Mouse (Mus musculus) heart, embryonic 16.5 days (tissue): ENCODE measurements around the gene Cpt1b. TPM values are rescaled to one million over a fixed set of nuclear protein-coding genes. Genes with fewer than 3 reads are reported as not detected.
A peak's percentile ranks its signal among the peaks of the same experiment; 100 is the strongest.

Experiments
- ATAC-seq: fragments of 200-750 bp; cut with Nextera tagmentation; replicated peaks from 2 replicates; pipeline ENCODE4 v1.8.0; 2017; ENCODE audit warnings: moderate number of reproducible peaks; ENCODE audit not compliant: insufficient read depth, low FRiP score; ENCODE audit errors: extremely low read depth
- H3K27ac ChIP-seq: fragments of 300-500 bp; sonication (generic); 2 replicates; pipeline ENCODE4 v1.5.1; 2014; ENCODE audit warnings: mild to moderate bottlenecking, low read length, control low read depth, moderate library complexity
- H3K27me3 ChIP-seq: fragments of 300-500 bp; sonication (generic); 2 replicates; pipeline ENCODE4 v1.6.1; 2014; ENCODE audit warnings: low read length, mixed read lengths; ENCODE audit not compliant: control insufficient read depth, insufficient read depth
- H3K36me3 ChIP-seq: fragments of 300-500 bp; sonication (generic); 2 replicates; pipeline ENCODE4 v1.6.1; 2014; ENCODE audit not compliant: control insufficient read depth, insufficient read depth
- H3K4me1 ChIP-seq: fragments of 300-500 bp; sonication (generic); 2 replicates; pipeline ENCODE4 v1.6.1; 2014; ENCODE audit warnings: low read length, mixed read lengths; ENCODE audit not compliant: control insufficient read depth, insufficient read depth
- H3K4me2 ChIP-seq: fragments of 300-500 bp; sonication (generic); 2 replicates; pipeline ENCODE4 v1.6.1; 2014; ENCODE audit warnings: low read depth, mild to moderate bottlenecking, control low read depth, low read length
- H3K4me3 ChIP-seq: fragments of 300-500 bp; sonication (generic); 2 replicates; pipeline ENCODE4 v1.5.1; 2014; ENCODE audit warnings: mild to moderate bottlenecking, control low read depth, low read length
- H3K9ac ChIP-seq: fragments of 300-500 bp; sonication (generic); 2 replicates; pipeline ENCODE4 v1.6.1; 2014; ENCODE audit warnings: low read length, control low read depth
- H3K9me3 ChIP-seq: fragments of 300-500 bp; sonication (generic); replicated peaks from 2 replicates; pipeline ENCODE4 v1.6.1; 2016; ENCODE audit warnings: low read length; ENCODE audit not compliant: control insufficient read depth
- WGBS: fragments of 180-500 bp; shearing (Covaris S2); extraction: QIAGEN DNeasy Blood & Tissue Kit; methylation state at CpG from one replicate; pipeline ENCODE4 v1.1.7; 2014; 5-methylcytosine and 5-hydroxymethylcytosine counted together
- polyA plus RNA-seq: library from polyadenylated mRNA; unstranded; fragments of >200 nt; fragmentation: Nextera tagmentation; extraction: Ambion mirVana; gene quantifications from 2 replicates; pipeline ENCODE4 v1.2.1, GENCODE M21; 2015

Gene Cpt1b
- polyA plus RNA-seq, 1 experiment from 2014 or later, result 241 TPM

- no peaks in the 10 kb centered on the region for H3K4me1 ChIP-seq
- no peak overlapping the region for H3K4me2 ChIP-seq
- H3K27me3 ChIP-seq, result no peaks in the 10 kb centered on the region
- WGBS, result 83% methylated on average over 1 of the region's 1 CpGs
- peaks cover 3% of the 10 kb centered on the region for H3K9me3 ChIP-seq
- no peak overlapping the region for H3K27ac ChIP-seq
- H3K36me3 ChIP-seq, result no peaks in the 10 kb centered on the region
- H3K4me3 ChIP-seq, result no peak overlapping the region
- H3K9ac ChIP-seq, result no peak overlapping the region
- ATAC-seq, result no peak
Observed at GRCm38 (mm10) chr15:89402471-89402870, 23.2 kb downstream of the Cpt1b start.

DNA sequence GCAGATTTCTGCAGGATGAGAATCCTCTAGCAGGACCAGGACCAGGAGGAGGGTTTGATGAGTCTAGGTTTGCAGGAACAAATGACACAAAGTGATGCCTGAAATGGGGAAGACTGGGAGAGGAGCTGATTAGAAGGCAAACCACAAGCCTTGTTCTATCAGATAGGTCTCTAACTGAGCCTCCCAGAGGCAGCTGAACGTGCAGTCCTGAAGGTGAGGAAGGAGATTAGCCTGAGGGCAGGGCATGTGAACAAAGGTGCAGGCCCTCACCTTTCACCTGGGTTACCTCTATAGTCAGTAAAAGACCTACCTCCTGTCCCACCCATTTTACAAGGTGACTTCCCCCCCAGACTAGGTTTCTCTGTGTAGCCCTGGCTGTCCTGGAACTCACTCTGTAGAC lies 25.9 kb downstream of the Cpt1b start:
- Histone ChIP-seq H3K27ac (no peak overlapping the region), H3K27me3 (no peaks in the 10 kb centered on the region), H3K36me3 (no peaks in the 10 kb centered on the region), H3K4me2 (no peak overlapping the region), H3K4me3 (no peak overlapping the region), H3K4me1 (no peaks in the 10 kb centered on the region), H3K9ac (no peak overlapping the region), H3K9me3 (no peaks in the 10 kb centered on the region)
- ATAC-seq, result no peak
- 47% methylated on average over 1 of the region's 1 CpGs for WGBS

GRCm38 (mm10) chr15:89398146-89398545 lies 27.5 kb downstream of the Cpt1b start:
- 79% methylated on average over 2 of the region's 2 CpGs for WGBS
- Histone ChIP-seq H3K27me3 (no peaks in the 10 kb centered on the region), H3K9ac (no peak overlapping the region), H3K4me3 (no peak overlapping the region), H3K36me3 (no peaks in the 10 kb centered on the region), H3K4me1 (no peaks in the 10 kb centered on the region), H3K9me3 (no peaks in the 10 kb centered on the region), H3K4me2 (no peak overlapping the region), H3K27ac (no peak overlapping the region)
- ATAC-seq, result no peak

DNA sequence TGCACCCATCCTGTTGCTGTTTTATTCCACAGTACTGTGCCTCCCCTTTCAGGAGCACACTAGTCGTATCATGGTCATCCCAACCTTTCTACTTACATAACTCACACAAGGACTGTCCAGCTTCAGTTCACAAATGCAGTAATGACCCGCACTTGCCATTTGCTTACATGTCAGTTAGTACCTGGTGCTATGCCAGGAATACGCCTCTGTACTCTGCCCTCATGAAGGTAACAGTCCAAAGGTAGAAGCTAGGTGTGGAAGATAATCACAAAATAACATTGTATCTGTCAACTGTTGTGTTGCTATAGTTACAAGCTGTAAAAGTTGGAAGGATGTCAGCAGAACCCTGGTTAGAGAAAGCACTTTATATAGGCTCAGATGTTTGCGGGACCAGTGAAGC lies 28.8 kb downstream of the Cpt1b start:
- Histone ChIP-seq H3K9ac (no peak overlapping the region), H3K4me1 (no peaks in the 10 kb centered on the region), H3K4me3 (no peak overlapping the region), H3K36me3 (no peaks in the 10 kb centered on the region), H3K27ac (no peak overlapping the region), H3K27me3 (no peaks in the 10 kb centered on the region), H3K9me3 (no peaks in the 10 kb centered on the region), H3K4me2 (no peak overlapping the region)
- WGBS, result 81% methylated on average over 4 of the region's 4 CpGs
- no peak for ATAC-seq

- H3K9ac ChIP-seq, result no peak overlapping the region
- no peaks in the 10 kb centered on the region for H3K9me3 ChIP-seq
- H3K4me1 ChIP-seq, result no peaks in the 10 kb centered on the region
- no peaks in the 10 kb centered on the region for H3K36me3 ChIP-seq
- H3K27me3 ChIP-seq, result peaks cover 5% of the 10 kb centered on the region; the same call in 1 of the 2 replicates
- no peak for ATAC-seq
- no peak overlapping the region for H3K27ac ChIP-seq
- H3K4me3 ChIP-seq, result no peak overlapping the region
- H3K4me2 ChIP-seq, result no peak overlapping the region
- 87% methylated on average over 10 of the region's 10 CpGs for WGBS
Observed at GRCm38 (mm10) chr15:89390081-89390480, 35.6 kb downstream of the Cpt1b start.

- no peak; the same call in 1 of the 2 replicates for ATAC-seq
- H3K27me3 ChIP-seq, result peaks cover 5% of the 10 kb centered on the region; the same call in 1 of the 2 replicates
- H3K9me3 ChIP-seq, result no peaks in the 10 kb centered on the region
- no peak overlapping the region for H3K4me2 ChIP-seq
- H3K36me3 ChIP-seq, result no peaks in the 10 kb centered on the region
- 32% methylated on average over 12 of the region's 12 CpGs for WGBS
- H3K27ac ChIP-seq, result no peak overlapping the region
- no peaks in the 10 kb centered on the region for H3K4me1 ChIP-seq
- H3K9ac ChIP-seq, result no peak overlapping the region
- no peak overlapping the region for H3K4me3 ChIP-seq
Observed at GRCm38 (mm10) chr15:89387127-89387526, 38.5 kb downstream of the Cpt1b start.

- no peak for ATAC-seq
- Histone ChIP-seq H3K27ac (no peak within 1 kb of the TSS), H3K4me3 (no peak within 1 kb of the TSS), H3K36me3 (no peaks in the 10 kb centered on the region), H3K9ac (no peak within 1 kb of the TSS), H3K9me3 (no peaks in the 10 kb centered on the region), H3K27me3 (peaks cover 8% of the 10 kb centered on the region), H3K4me1 (0 out of 2 replicates have a peak, but pooled peaks cover under 1% of the 10 kb centered on the region), H3K4me2 (no peak within 1 kb of the TSS)
- 72% methylated on average over 7 of the region's 7 CpGs for WGBS
Observed at GRCm38 (mm10) chr15:89384617-89385016, 41.0 kb downstream of the Cpt1b start, which contains the start of gene Klhdc7b. TSS of gene Klhdc7b (plus strand) at chr15:89384917.

- Histone ChIP-seq H3K36me3 (no peaks in the 10 kb centered on the region), H3K9ac (peak overlapping the region; percentile 62), H3K4me1 (peaks cover 15% of the 10 kb centered on the region), H3K27ac (no peak overlapping the region), H3K9me3 (no peaks in the 10 kb centered on the region), H3K4me3 (peak overlapping the region; percentile 57), H3K4me2 (peak overlapping the region; percentile 84), H3K27me3 (peaks cover 35% of the 10 kb centered on the region)
- no peak for ATAC-seq
- 8% methylated on average over 10 of the region's 10 CpGs for WGBS
Observed at GRCm38 (mm10) chr15:89379429-89379828, 46.2 kb downstream of the Cpt1b start.

- Histone ChIP-seq H3K9ac (peak within 1 kb of the TSS; percentile 62), H3K27me3 (peaks cover 35% of the 10 kb centered on the region), H3K4me2 (peak within 1 kb of the TSS; percentile 84), H3K9me3 (no peaks in the 10 kb centered on the region), H3K4me3 (peak within 1 kb of the TSS; percentile 57), H3K36me3 (no peaks in the 10 kb centered on the region), H3K4me1 (peaks cover 19% of the 10 kb centered on the region), H3K27ac (no peak within 1 kb of the TSS)
- under 1% methylated on average over 28 of the region's 33 CpGs for WGBS
- ATAC-seq, result 0 out of 2 replicates have a peak, but pooled peaks have one; percentile 39
Observed at GRCm38 (mm10) chr15:89378831-89379401, 46.7 kb downstream of the Cpt1b start, which contains the start of gene Odf3b. TSS of gene Odf3b (minus strand) at chr15:89379282.
